ENCODE assay signal across 23 mouse cellular contexts in genomic region chr3:27246166-27246565, GRCm38 (mm10).
"Had no signal": no experiment of that assay in that cellular context is flagged by ENCODE, and none has a peak within 500 bp of the region (broad histone marks: within the 10 kb centered on the region; RNA-seq: fewer than 3 reads in every experiment).

No protein-coding gene starts in this region.

- H3K4me3 ChIP-seq: forebrain, embryonic 15.5 days; heart, embryonic 13.5 days; heart, embryonic 15.5 days; hindbrain, embryonic 13.5 days; hindbrain, embryonic 15.5 days; limb, embryonic 13.5 days; limb, embryonic 15.5 days; liver, embryonic 12.5 days had no signal

- H3K27ac ChIP-seq: forebrain, embryonic 15.5 days; heart, embryonic 13.5 days; heart, embryonic 15.5 days; hindbrain, embryonic 13.5 days; hindbrain, embryonic 15.5 days; hindbrain, postnatal 0 days; kidney, postnatal 0 days; limb, embryonic 13.5 days; limb, embryonic 15.5 days; liver, embryonic 12.5 days; liver, embryonic 14.5 days had no signal

- H3K9me3 ChIP-seq: forebrain, embryonic 15.5 days; heart, embryonic 13.5 days; heart, embryonic 15.5 days; hindbrain, embryonic 13.5 days; hindbrain, embryonic 15.5 days; limb, embryonic 13.5 days; limb, embryonic 15.5 days; liver, embryonic 12.5 days had no signal

- ATAC-seq: forebrain, embryonic 15.5 days; forebrain, postnatal 0 days; hindbrain, postnatal 0 days; intestine, embryonic 16.5 days; liver, embryonic 12.5 days had no signal

- H3K9ac ChIP-seq: forebrain, embryonic 15.5 days; forebrain, postnatal 0 days; heart, embryonic 13.5 days; heart, embryonic 15.5 days; hindbrain, embryonic 13.5 days; hindbrain, embryonic 15.5 days; limb, embryonic 13.5 days; limb, embryonic 15.5 days; liver, embryonic 12.5 days; liver, embryonic 14.5 days had no signal

- DNase-seq: forebrain, postnatal 0 days; gastrocnemius, postnatal 14 days; gastrocnemius, postnatal 36 days; heart, adult 18-20 months; heart, postnatal 14 days; heart, postnatal 36 days; layer of hippocampus, adult 9-11 months; layer of hippocampus, postnatal 36 days; left cerebral cortex, postnatal 4 days; lung, adult 18-20 months had no signal

- H3K4me1 ChIP-seq: forebrain, embryonic 15.5 days; heart, embryonic 13.5 days; heart, embryonic 15.5 days; hindbrain, embryonic 13.5 days; hindbrain, embryonic 15.5 days; limb, embryonic 13.5 days; limb, embryonic 15.5 days; liver, embryonic 12.5 days had no signal

- H3K4me2 ChIP-seq: forebrain, embryonic 15.5 days; heart, embryonic 11.5 days; heart, embryonic 13.5 days; heart, embryonic 15.5 days; hindbrain, embryonic 13.5 days; hindbrain, embryonic 15.5 days; limb, embryonic 13.5 days; limb, embryonic 15.5 days; liver, embryonic 12.5 days had no signal

- H3K27me3 ChIP-seq: forebrain, embryonic 15.5 days; heart, embryonic 13.5 days; heart, embryonic 15.5 days; hindbrain, embryonic 13.5 days; hindbrain, embryonic 15.5 days; limb, embryonic 13.5 days; limb, embryonic 15.5 days; liver, embryonic 12.5 days had no signal

- H3K36me3 ChIP-seq: forebrain, embryonic 15.5 days had no signal
